Mouse (Mus musculus) kidney, embryonic 14.5 days (tissue): ENCODE measurements around the gene Aff1. TPM values are rescaled to one million over a fixed set of nuclear protein-coding genes. Genes with fewer than 3 reads are reported as not detected.

ENCODE experiments used
- ATAC-seq: fragments of 200-750 bp; cut with Nextera tagmentation; 2 replicates; pipeline ENCODE4 v1.8.0; 2017; ENCODE audit warnings: moderate number of reproducible peaks, mild to moderate bottlenecking, moderate TSS enrichment, moderate library complexity; ENCODE audit not compliant: low FRiP score, low TSS enrichment
- H3K27ac ChIP-seq: fragments of 300-500 bp; sonication (generic); 2 replicates; pipeline ENCODE4 v1.5.1; 2014; ENCODE audit warnings: low read depth, mild to moderate bottlenecking, low read length, moderate library complexity, mixed read lengths
- H3K27me3 ChIP-seq: fragments of 300-500 bp; sonication (generic); 2 replicates; pipeline ENCODE4 v1.6.1; 2014; ENCODE audit warnings: mild to moderate bottlenecking, low read length; ENCODE audit not compliant: control insufficient read depth, insufficient read depth
- H3K36me3 ChIP-seq: fragments of 300-500 bp; sonication (generic); 2 replicates; pipeline ENCODE4 v1.6.1; 2014; ENCODE audit warnings: low read length, mixed read lengths; ENCODE audit not compliant: control insufficient read depth, insufficient read depth
- H3K4me1 ChIP-seq: fragments of 300-500 bp; sonication (generic); 2 replicates; pipeline ENCODE4 v1.6.1; 2014; ENCODE audit warnings: low read length, mixed read lengths; ENCODE audit not compliant: control insufficient read depth, insufficient read depth
- H3K4me2 ChIP-seq: fragments of 300-500 bp; sonication (generic); replicated peaks from 2 replicates; pipeline ENCODE4 v1.6.1; 2014; ENCODE audit warnings: low read depth, mild to moderate bottlenecking, low read length
- H3K4me3 ChIP-seq: fragments of 300-500 bp; sonication (generic); 2 replicates; pipeline ENCODE4 v1.5.1; 2014; ENCODE audit warnings: mild to moderate bottlenecking, low read length
- H3K9ac ChIP-seq: fragments of 300-500 bp; sonication (generic); 2 replicates; pipeline ENCODE4 v1.6.1; 2014; ENCODE audit warnings: low read depth, mild to moderate bottlenecking, low read length, moderate library complexity
- H3K9me3 ChIP-seq: fragments of 300-500 bp; sonication (generic); 2 replicates; pipeline ENCODE4 v1.6.1; 2016; ENCODE audit warnings: low read length; ENCODE audit not compliant: control insufficient read depth
- WGBS: fragments of 180-500 bp; shearing (Covaris S2); extraction: QIAGEN DNeasy Blood & Tissue Kit; methylation state at CpG from one replicate; pipeline ENCODE4 v1.1.7; 2014; 5-methylcytosine and 5-hydroxymethylcytosine counted together
- polyA plus RNA-seq: library from polyadenylated mRNA; unstranded; fragments of >200 nt; fragmentation: Nextera tagmentation; extraction: Ambion mirVana; gene quantifications from 2 replicates; pipeline ENCODE4 v1.2.1, GENCODE M21; 2014

Gene Aff1
- polyA plus RNA-seq, 1 experiment from 2014 or later: 14.4 TPM

DNA sequence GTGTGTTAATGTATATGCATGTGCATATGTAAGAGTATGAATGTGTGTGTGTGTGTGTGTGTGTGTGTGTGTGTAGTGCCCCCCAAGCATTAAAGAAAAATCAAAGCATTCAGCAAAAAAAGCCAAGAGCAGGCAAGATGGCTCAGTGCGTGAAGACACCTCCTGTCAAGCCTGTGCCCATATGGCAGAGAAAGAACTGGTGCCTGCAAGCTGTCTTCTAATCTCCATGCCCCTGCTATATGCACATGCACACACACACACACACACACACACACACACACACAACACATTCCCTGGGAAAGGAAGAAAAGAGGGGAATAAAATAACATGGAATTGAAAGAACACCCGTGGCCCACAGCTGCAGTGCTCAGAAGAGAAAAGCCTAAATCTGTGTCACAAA, 165.0 kb downstream of the Aff1 start:
- 93% methylated on average over 2 of the region's 2 CpGs for WGBS
- Histone ChIP-seq H3K36me3 (peaks cover 5% of the 10 kb centered on the region; the same call in 1 of the 2 replicates), H3K9ac (no peak overlapping the region), H3K27me3 (no peaks in the 10 kb centered on the region), H3K4me2 (no peak overlapping the region), H3K4me3 (no peak overlapping the region), H3K27ac (no peak overlapping the region), H3K4me1 (0 out of 2 replicates have a peak, but pooled peaks cover 6% of the 10 kb centered on the region), H3K9me3 (no peaks in the 10 kb centered on the region)
- ATAC-seq: no peak

DNA sequence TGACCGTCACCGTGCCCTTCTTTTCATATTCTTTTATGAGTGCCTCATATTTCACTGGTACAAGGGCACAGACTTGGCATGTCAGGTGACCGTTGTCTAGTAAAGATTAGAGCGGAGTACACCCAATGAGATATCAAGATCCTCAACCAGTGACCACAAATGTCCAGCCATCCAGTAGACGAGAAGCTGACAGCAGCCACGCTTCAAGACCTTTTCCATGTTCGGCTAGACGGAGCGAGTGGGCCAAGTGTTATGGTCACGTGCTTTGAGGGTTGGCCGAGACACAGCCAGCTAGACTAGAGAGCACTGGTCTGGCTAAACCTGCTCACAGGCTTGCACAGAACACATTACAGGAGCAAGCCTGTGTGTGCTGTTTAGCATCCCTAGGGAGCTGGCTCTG, 168.4 kb downstream of the Aff1 start:
- Histone ChIP-seq H3K27ac (no peak overlapping the region), H3K4me3 (no peak overlapping the region), H3K4me1 (no peaks in the 10 kb centered on the region), H3K9ac (no peak overlapping the region), H3K27me3 (no peaks in the 10 kb centered on the region), H3K4me2 (no peak overlapping the region), H3K9me3 (no peaks in the 10 kb centered on the region), H3K36me3 (peaks cover 3% of the 10 kb centered on the region; the same call in 1 of the 2 replicates)
- 88% methylated on average over 11 of the region's 11 CpGs for WGBS
- no peak for ATAC-seq

DNA sequence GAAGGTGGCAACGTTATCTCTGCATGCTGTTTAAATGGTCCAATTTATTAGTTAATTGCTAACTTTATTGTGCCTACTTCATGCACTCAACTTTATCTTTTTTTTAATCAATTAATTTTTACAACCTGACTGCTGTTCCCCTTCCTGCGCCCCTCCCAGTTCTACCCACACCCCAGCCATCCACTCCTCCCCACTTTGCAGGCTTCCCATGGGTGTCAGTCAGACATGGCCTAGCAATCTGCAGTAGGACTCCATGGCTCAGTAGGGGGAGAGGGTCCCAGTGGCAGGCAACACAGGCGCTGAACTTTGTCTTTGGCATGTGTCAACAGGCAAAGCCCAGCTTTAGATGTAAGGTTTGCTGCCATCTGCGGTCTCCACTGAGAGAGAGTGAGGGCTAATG, 171.6 kb downstream of the Aff1 start:
- 84% methylated on average over 4 of the region's 4 CpGs for WGBS
- Histone ChIP-seq H3K36me3 (peaks cover 5% of the 10 kb centered on the region; the same call in 1 of the 2 replicates), H3K4me2 (no peak overlapping the region), H3K4me3 (no peak overlapping the region), H3K27me3 (no peaks in the 10 kb centered on the region), H3K4me1 (no peaks in the 10 kb centered on the region), H3K9ac (no peak overlapping the region), H3K27ac (no peak overlapping the region), H3K9me3 (no peaks in the 10 kb centered on the region)
- no peak for ATAC-seq

DNA sequence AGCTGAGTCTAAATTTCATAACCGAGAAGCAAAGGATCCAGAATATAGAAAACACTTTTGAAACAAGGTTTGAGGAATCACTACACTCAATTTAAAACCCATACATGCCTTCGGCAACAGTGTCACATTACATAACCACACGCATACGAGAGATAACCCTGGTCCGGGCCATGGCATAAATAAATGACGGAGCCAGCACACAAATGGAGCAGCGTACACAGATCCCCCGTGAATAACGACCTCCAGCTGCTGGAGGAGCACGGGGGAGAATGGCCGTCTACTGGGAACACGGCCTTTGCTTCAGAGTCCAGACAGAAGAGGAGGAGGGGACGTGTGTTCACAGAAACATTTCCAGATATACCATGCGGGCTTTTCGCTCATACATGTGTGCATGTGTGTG, 197.6 kb downstream of the Aff1 start:
- no peak overlapping the region for H3K27ac ChIP-seq
- no peak overlapping the region for H3K4me2 ChIP-seq
- WGBS: 42% methylated on average over 15 of the region's 15 CpGs
- H3K9ac ChIP-seq: no peak overlapping the region
- no peak overlapping the region for H3K4me3 ChIP-seq
- no peaks in the 10 kb centered on the region for H3K9me3 ChIP-seq
- ATAC-seq: no peak
- H3K27me3 ChIP-seq: no peaks in the 10 kb centered on the region
- H3K4me1 ChIP-seq: peaks cover 7% of the 10 kb centered on the region
- H3K36me3 ChIP-seq: no peaks in the 10 kb centered on the region

DNA sequence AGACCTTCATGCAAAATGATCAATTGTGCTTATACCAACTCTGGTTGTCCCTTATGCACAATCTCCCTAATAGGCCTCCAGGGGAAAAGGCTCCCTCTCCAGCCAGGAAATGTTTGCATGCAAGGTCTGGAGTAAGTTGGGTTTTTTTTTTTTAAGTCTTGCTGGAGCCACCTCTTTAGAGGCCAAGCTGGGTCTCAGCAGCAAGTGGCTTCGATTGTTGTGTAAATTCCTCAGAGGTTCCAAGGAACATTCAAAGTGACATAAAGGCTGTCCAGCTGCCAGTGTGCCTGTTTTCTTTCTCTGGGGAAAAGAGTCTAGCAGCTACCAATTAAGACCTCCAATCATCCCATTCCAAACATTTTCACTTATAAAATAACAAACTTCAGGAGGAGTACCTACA, 206.1 kb downstream of the Aff1 start:
- no peak overlapping the region for H3K9ac ChIP-seq
- H3K4me1 ChIP-seq: no peaks in the 10 kb centered on the region
- H3K4me3 ChIP-seq: no peak overlapping the region
- 29% methylated on average over 1 of the region's 1 CpGs for WGBS
- ATAC-seq: no peak
- no peaks in the 10 kb centered on the region for H3K36me3 ChIP-seq
- H3K27ac ChIP-seq: no peak overlapping the region
- no peak overlapping the region for H3K4me2 ChIP-seq
- no peaks in the 10 kb centered on the region for H3K27me3 ChIP-seq
- H3K9me3 ChIP-seq: no peaks in the 10 kb centered on the region

Other genes with a start within 250 kb of the Aff1 start
- 0.20 TPM in 1 of 2 replicates, not detected in the other for gene Slc10a6, start 63.0 kb upstream of the Aff1 start, polyA plus RNA-seq
- gene 1700016H13Rik, start 36.4 kb upstream of the Aff1 start, polyA plus RNA-seq: 0.13 and 0.26 TPM in 2 replicates
- gene Klhl8, start 218.9 kb downstream of the Aff1 start, polyA plus RNA-seq: 6.8 and 13.3 TPM in 2 replicates